Mouse (Mus musculus) spleen, adult 2 months (tissue): ENCODE measurements around the gene Pcbp3. TPM values are rescaled to one million over a fixed set of nuclear protein-coding genes. Genes with fewer than 3 reads are reported as not detected.

Source experiments
- DNase-seq, 2 experiments: peaks; one replicate each; pipeline versions ENCODE4 v3.0.0 to v3.0.0-alpha.2; 2012 to 2021; ENCODE audit warnings: low spot score in 2 of 2, low read depth in 1 of 2
- H3K27ac ChIP-seq: fragments of 200-500 bp; 2 replicates; pipeline ENCODE4 v1.5.1; 2012; ENCODE audit warnings: low read length, inconsistent platforms; ENCODE audit not compliant: insufficient read depth
- H3K27me3 ChIP-seq: fragments of 200-500 bp; 2 replicates; pipeline ENCODE4 v1.6.1; 2012; ENCODE audit warnings: mild to moderate bottlenecking, moderate library complexity, low read length, inconsistent platforms; ENCODE audit not compliant: control insufficient read depth, insufficient read depth
- H3K36me3 ChIP-seq: fragments of 200-500 bp; 2 replicates; pipeline ENCODE4 v1.6.1; 2012; ENCODE audit warnings: mild to moderate bottlenecking, low read length, inconsistent platforms; ENCODE audit not compliant: control insufficient read depth, insufficient read depth
- H3K4me1 ChIP-seq: fragments of 200-500 bp; 2 replicates; pipeline ENCODE4 v1.6.1; 2011; ENCODE audit warnings: inconsistent platforms; ENCODE audit not compliant: control insufficient read depth, insufficient read depth, insufficient read length
- H3K4me3 ChIP-seq: fragments of 200-500 bp; 2 replicates; pipeline ENCODE4 v1.5.1; 2011; ENCODE audit warnings: mild to moderate bottlenecking, inconsistent platforms; ENCODE audit not compliant: insufficient read depth, insufficient read length; ENCODE audit errors: extremely low read depth
- CTCF ChIP-seq: fragments of 200-500 bp; IDR thresholded peaks from 2 replicates; pipeline ENCODE4 v1.5.1; 2011; ENCODE audit warnings: mild to moderate bottlenecking, inconsistent platforms; ENCODE audit not compliant: insufficient read depth, insufficient read length, insufficient replicate concordance; ENCODE audit errors: extremely low read depth
- POLR2A ChIP-seq: fragments of 200-500 bp; IDR thresholded peaks from 2 replicates; pipeline ENCODE4 v1.6.1; 2011; ENCODE audit warnings: low read depth, low read length, inconsistent platforms
- WGBS: fragments of 180-500 bp; shearing (Covaris S2); methylation state at CpG from one replicate; pipeline ENCODE4 v1.1.7; 2018; 5-methylcytosine and 5-hydroxymethylcytosine counted together
- polyA plus RNA-seq: library from polyadenylated mRNA; depleted of rRNA; stranded (reverse); fragments of >200 nt; gene quantifications from 2 replicates; pipeline ENCODE4 v1.2.3, GENCODE M21; 2012

Pcbp3 gene
- polyA plus RNA-seq, 1 experiment: 3.8 TPM

- Histone ChIP-seq H3K4me1 (peaks cover 3% of the 10 kb centered on the region; the same call in 1 of the 2 replicates), H3K27ac (no peak overlapping the region), H3K36me3 (no peaks in the 10 kb centered on the region), H3K4me3 (no peak overlapping the region), H3K27me3 (no peaks in the 10 kb centered on the region)
- 83% methylated on average over 6 of the region's 6 CpGs for WGBS
- TF ChIP-seq CTCF (no peak), POLR2A (no peak)
- no peak for DNase-seq
Observed at GRCm38 (mm10) chr10:76902588-76902987, 59.1 kb downstream of the Pcbp3 start.

- no peaks in the 10 kb centered on the region for H3K27me3 ChIP-seq
- WGBS: 92% methylated on average over 4 of the region's 4 CpGs
- DNase-seq: no peak
Observed at GRCm38 (mm10) chr10:76898428-76898827, 63.3 kb downstream of the Pcbp3 start.

GRCm38 (mm10) chr10:76891456-76891855, 70.2 kb downstream of the Pcbp3 start:
- DNase-seq: no peak
- no peaks in the 10 kb centered on the region for H3K36me3 ChIP-seq
- no peaks in the 10 kb centered on the region for H3K4me1 ChIP-seq
- TF ChIP-seq POLR2A (no peak), CTCF (no peak)
- no peak overlapping the region for H3K4me3 ChIP-seq
- 98% methylated on average over 2 of the region's 2 CpGs for WGBS
- no peak overlapping the region for H3K27ac ChIP-seq
- H3K27me3 ChIP-seq: no peaks in the 10 kb centered on the region

More at GRCm38 (mm10) chr10:76898428-76898827, 63.3 kb downstream of the Pcbp3 start:
- Histone ChIP-seq H3K4me1 (no peaks in the 10 kb centered on the region), H3K4me3 (no peak overlapping the region), H3K27ac (no peak overlapping the region), H3K36me3 (no peaks in the 10 kb centered on the region)
- TF ChIP-seq POLR2A (no peak), CTCF (no peak)

GRCm38 (mm10) chr10:76883442-76884244, 78.0 kb downstream of the Pcbp3 start:
- no peak for TF ChIP-seq CTCF
- no peak for TF ChIP-seq POLR2A
- Histone ChIP-seq H3K4me1 (no peaks in the 10 kb centered on the region), H3K36me3 (no peaks in the 10 kb centered on the region), H3K4me3 (no peak overlapping the region), H3K27ac (no peak overlapping the region), H3K27me3 (no peaks in the 10 kb centered on the region)
- WGBS: 96% methylated on average over 3 of the region's 3 CpGs
- DNase-seq: no peak

DNA sequence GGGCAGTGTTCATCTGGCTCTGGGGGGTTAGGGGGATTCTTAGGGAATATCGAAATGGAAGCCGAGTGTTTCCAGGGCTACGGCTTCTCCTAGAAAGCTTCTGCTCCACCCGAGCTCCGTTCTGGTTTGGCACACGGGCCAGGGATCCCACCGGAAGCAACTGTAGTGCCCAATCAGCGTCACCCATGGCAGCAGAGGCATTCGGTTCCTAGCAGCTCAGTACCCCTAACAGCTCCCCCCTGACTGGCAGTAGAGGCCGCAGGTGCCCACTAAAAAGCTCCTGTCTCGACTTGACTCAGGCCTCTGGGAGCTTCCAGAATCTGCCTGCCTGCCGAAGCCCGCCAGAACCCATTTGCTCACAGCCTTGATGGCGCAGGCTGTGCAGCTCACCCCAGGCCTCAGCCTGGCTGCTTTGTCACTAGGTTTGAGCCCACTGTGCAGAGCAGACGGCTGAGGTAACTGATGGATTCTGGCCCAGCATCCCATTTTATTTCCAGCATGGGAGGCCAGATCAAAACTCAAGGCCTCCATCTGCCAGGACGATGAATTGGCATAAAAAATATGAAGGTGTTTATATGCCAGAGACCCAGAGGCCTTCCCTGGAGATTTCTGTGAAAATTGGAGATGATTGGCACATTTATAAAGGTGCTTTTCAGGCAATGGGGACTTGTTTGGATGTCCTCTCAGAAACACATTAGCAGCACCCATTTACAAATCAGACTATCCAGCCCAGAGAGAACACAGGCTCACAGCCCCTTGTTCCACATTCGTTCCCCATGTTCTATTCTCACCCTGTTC, 78.8 kb downstream of the Pcbp3 start:
- no peak for TF ChIP-seq CTCF
- no peak for TF ChIP-seq POLR2A
- Histone ChIP-seq H3K4me3 (no peak overlapping the region), H3K36me3 (no peaks in the 10 kb centered on the region), H3K27ac (no peak overlapping the region), H3K4me1 (no peaks in the 10 kb centered on the region), H3K27me3 (no peaks in the 10 kb centered on the region)
- 87% methylated on average over 17 of the region's 17 CpGs for WGBS
- no peak for DNase-seq

DNA sequence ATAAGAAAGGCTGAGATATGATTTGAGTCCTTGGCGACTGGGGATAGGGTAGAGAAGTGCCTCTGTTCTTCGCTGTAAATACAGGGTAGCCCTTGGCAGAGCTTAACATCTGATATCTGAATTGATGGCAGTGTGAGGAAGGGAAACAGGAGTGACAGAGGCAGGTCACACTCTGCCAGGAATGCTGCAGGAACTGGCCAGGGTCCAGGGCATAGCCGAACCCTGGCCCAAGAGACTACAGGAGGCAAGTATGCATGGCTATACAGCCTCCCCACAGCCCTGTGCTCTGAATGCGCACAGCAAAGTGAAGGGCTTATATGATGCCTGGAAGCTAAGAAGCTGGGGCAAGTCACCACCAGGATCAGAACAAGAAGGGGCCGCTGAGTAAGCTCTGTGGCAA, 79.8 kb downstream of the Pcbp3 start:
- no peaks in the 10 kb centered on the region for H3K36me3 ChIP-seq
- WGBS: 89% methylated on average over 5 of the region's 5 CpGs

More for the DNA sequence above, 79.8 kb downstream of the Pcbp3 start:
- Histone ChIP-seq H3K4me1 (no peaks in the 10 kb centered on the region), H3K27me3 (no peaks in the 10 kb centered on the region), H3K4me3 (no peak overlapping the region), H3K27ac (no peak overlapping the region)
- DNase-seq: no peak
- TF ChIP-seq CTCF (no peak), POLR2A (no peak)
